Mouse (Mus musculus) kidney, adult 2 months (tissue): Measurements from ENCODE around the gene Tas2r135.

ENCODE experiments used
- CTCF ChIP-seq: fragments of 200-500 bp; conservative IDR thresholded peaks from 2 replicates; pipeline ENCODE4 v1.5.1; 2011; ENCODE audit warnings: low read depth, mild to moderate bottlenecking, control low read depth, low read length, moderate library complexity, mixed read lengths; ENCODE audit not compliant: insufficient read depth, insufficient read length
- POLR2A ChIP-seq: fragments of 200-500 bp; IDR thresholded peaks from one replicate; pipeline ENCODE4 v1.6.1; 2011; ENCODE audit warnings: low read depth, low read length, control low read depth

GRCm38 (mm10) chr6:42447381-42447780 is 42.1 kb downstream of the Tas2r135 start:
- TF ChIP-seq POLR2A (no peak), CTCF (no peak)
